Mouse (Mus musculus): ENCODE measurements around the gene Endod1. TPM values are rescaled to one million over a fixed set of nuclear protein-coding genes. Genes with fewer than 3 reads are reported as not detected.

The Endod1 gene
- polyA plus RNA-seq, 1 experiment from 2014 or later: 18.3 TPM

DNA sequence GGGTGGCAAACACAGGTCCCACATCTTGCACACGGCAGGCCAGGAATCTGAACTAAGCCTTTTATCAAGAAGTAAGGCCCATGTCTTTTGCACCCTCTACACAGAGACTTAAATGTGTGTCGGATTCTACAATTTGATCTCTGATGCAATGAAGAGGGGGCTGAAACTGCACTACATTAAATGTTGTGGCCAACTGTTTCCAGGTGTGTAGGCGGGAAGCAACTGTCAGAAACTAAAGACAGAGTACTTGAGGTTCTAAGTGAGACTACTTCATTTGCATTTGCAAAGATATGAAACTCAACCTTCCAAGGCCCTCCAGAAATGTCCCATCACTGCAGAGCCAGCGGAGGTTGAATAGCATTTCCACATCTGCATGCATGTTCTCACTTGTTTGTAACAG lies 5.2 kb downstream of the Endod1 start:
- Histone ChIP-seq H3K9me3 (replicated peaks; ENCODE audit: low read length) (no peaks in the 10 kb centered on the region), H3K27ac (no peak overlapping the region), H3K9ac (ENCODE audit: low read depth, low read length) (no peak overlapping the region), H3K27me3 (ENCODE audit: insufficient read depth, low read length) (no peaks in the 10 kb centered on the region), H3K4me1 (replicated peaks; ENCODE audit: insufficient read depth, low read length) (no peaks in the 10 kb centered on the region), H3K4me3 (replicated peaks; ENCODE audit: low read depth, low read length) (no peak overlapping the region), H3K4me2 (ENCODE audit: low read length) (no peak overlapping the region), H3K36me3 (ENCODE audit: insufficient read depth, low read length) (no peaks in the 10 kb centered on the region)
- no peak for TF ChIP-seq CTCF (IDR thresholded peaks at IDR 0.05; ENCODE audit: low read depth)
- WGBS: 95% methylated on average over 4 of the region's 4 CpGs
- ATAC-seq (replicated peaks; ENCODE audit: low FRiP score, low read depth) (no peak), DNase-seq (ENCODE audit: low spot score) (no peak)

DNA sequence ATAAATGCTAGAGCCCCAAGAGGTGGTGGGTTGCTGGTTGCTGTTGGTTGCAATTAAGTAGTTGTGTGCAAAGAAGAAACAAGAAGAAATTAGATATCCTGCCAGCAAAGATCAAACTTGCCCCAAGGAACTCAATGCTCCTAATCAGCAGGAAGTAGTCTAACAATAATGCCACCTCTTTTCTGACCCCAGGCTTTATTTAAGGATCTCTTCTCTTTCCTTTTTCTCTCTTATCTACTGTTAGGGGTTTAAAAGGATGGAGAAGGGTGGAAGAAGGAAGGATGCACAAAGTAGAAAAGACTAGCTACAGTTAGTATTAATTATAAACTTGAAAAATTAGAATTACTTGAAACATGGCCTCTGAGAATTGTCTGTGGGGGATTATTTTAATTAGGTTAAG lies 8.9 kb downstream of the Endod1 start:
- DNase-seq (ENCODE audit: low spot score): no peak
- H3K36me3 ChIP-seq (ENCODE audit: insufficient read depth, low read length): no peaks in the 10 kb centered on the region
- H3K4me1 ChIP-seq (replicated peaks; ENCODE audit: insufficient read depth, low read length): no peaks in the 10 kb centered on the region
- no peaks in the 10 kb centered on the region for H3K27me3 ChIP-seq (ENCODE audit: insufficient read depth, low read length)
- no peak for TF ChIP-seq CTCF (IDR thresholded peaks at IDR 0.05; ENCODE audit: low read depth)
- no peak overlapping the region for H3K4me3 ChIP-seq (replicated peaks; ENCODE audit: low read depth, low read length)
- no peak overlapping the region for H3K9ac ChIP-seq (ENCODE audit: low read depth, low read length)
- no peak for ATAC-seq (replicated peaks; ENCODE audit: low FRiP score, low read depth)
- H3K4me2 ChIP-seq (ENCODE audit: low read length): no peak overlapping the region
- H3K9me3 ChIP-seq (replicated peaks; ENCODE audit: low read length): no peaks in the 10 kb centered on the region
- no peak overlapping the region for H3K27ac ChIP-seq

DNA sequence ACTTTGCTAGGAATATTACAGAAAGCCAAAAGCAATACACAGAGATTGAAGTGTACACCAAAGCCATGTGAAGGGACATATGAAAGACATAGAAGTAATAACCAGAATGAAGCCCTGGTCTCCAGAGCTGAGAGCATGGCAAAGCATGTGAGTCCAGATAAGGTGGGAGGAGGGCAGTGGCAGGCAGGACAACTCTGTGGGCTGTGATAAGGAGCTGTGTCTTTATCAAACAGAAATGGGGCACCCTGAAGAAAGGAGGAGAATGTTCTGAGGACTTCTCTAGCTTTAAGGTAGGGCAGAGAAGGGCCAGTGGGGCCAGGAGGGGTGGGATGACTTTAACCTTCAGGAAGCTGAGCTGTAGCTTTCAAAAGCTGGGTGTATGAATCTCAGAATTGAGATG lies 12.0 kb downstream of the Endod1 start:
- no peak overlapping the region for H3K9ac ChIP-seq (ENCODE audit: low read depth, low read length)
- no peaks in the 10 kb centered on the region for H3K36me3 ChIP-seq (ENCODE audit: insufficient read depth, low read length)
- DNase-seq (ENCODE audit: low spot score) (no peak), ATAC-seq (replicated peaks; ENCODE audit: low FRiP score, low read depth) (no peak)
- H3K27ac ChIP-seq: no peak overlapping the region
- H3K27me3 ChIP-seq (ENCODE audit: insufficient read depth, low read length): no peaks in the 10 kb centered on the region
- H3K4me1 ChIP-seq (replicated peaks; ENCODE audit: insufficient read depth, low read length): no peaks in the 10 kb centered on the region
- TF ChIP-seq CTCF (IDR thresholded peaks at IDR 0.05; ENCODE audit: low read depth): no peak
- H3K4me3 ChIP-seq (replicated peaks; ENCODE audit: low read depth, low read length): no peak overlapping the region
- no peak overlapping the region for H3K4me2 ChIP-seq (ENCODE audit: low read length)
- no peaks in the 10 kb centered on the region for H3K9me3 ChIP-seq (replicated peaks; ENCODE audit: low read length)

DNA sequence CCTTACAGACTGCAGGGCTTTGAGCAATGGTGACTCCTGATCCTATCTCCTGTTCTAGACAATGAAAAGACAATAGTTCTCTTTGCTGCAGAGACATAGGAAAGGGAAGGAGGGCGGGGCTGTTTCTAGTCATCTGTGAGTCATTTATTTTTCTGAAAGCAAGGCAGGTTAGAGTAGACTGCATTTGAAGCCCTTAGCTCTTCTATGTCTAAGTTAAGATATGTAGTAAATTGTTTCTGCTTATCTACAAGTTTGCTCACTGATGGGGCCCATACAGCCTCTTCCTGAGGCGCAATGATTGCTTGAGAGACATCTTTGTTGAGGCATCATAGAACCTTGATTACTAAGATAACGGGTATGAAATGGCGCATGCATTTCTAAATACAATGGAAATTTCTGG lies 13.5 kb downstream of the Endod1 start:
- Histone ChIP-seq H3K4me1 (replicated peaks; ENCODE audit: insufficient read depth, low read length) (no peaks in the 10 kb centered on the region), H3K36me3 (ENCODE audit: insufficient read depth, low read length) (no peaks in the 10 kb centered on the region), H3K9me3 (replicated peaks; ENCODE audit: low read length) (no peaks in the 10 kb centered on the region), H3K4me2 (ENCODE audit: low read length) (no peak overlapping the region), H3K4me3 (replicated peaks; ENCODE audit: low read depth, low read length) (no peak overlapping the region), H3K27me3 (ENCODE audit: insufficient read depth, low read length) (no peaks in the 10 kb centered on the region), H3K27ac (no peak overlapping the region), H3K9ac (ENCODE audit: low read depth, low read length) (no peak overlapping the region)
- WGBS: 93% methylated on average over 4 of the region's 4 CpGs
- DNase-seq (ENCODE audit: low spot score) (no peak), ATAC-seq (replicated peaks; ENCODE audit: low FRiP score, low read depth) (no peak)
- TF ChIP-seq CTCF (IDR thresholded peaks at IDR 0.05; ENCODE audit: low read depth): no peak

DNA sequence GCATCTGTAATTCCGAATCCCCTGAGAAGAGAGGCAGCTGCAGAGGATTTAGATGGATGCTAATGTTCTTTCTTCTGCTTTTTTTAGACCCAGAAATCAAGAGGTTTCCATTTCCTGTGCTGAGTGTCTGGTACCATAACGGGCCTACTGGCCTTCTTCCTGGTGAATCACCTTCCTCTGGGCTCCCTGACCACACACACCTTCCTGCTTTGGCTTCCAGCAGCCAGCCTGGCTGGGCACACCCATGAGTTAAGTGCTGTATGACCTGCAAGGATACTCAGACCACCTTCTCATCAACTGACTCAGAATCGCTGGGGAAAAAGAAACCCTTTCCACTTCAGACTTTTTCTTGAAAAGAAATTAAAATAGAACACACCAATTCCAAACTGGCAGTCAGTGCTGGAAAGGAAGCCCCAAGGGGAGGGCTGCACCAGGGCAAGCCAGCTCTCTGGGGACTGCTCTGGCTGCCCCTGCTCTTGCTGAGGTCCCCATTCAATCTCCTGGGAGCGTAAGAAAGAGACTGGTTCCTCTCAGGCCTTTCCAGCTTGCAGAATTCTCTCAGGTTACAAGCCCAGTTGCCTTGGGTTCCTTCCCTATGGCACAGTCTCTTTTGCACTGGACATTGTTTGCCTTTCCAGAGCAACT lies 15.7 kb downstream of the Endod1 start:
- H3K4me3 ChIP-seq (replicated peaks; ENCODE audit: low read depth, low read length): no peak overlapping the region
- DNase-seq (ENCODE audit: low spot score) (no peak), ATAC-seq (replicated peaks; ENCODE audit: low FRiP score, low read depth) (no peak)
- H3K4me2 ChIP-seq (ENCODE audit: low read length): no peak overlapping the region
- H3K9ac ChIP-seq (ENCODE audit: low read depth, low read length): no peak overlapping the region
- H3K36me3 ChIP-seq (ENCODE audit: insufficient read depth, low read length): no peaks in the 10 kb centered on the region
- no peak for TF ChIP-seq CTCF (IDR thresholded peaks at IDR 0.05; ENCODE audit: low read depth)
- no peaks in the 10 kb centered on the region for H3K9me3 ChIP-seq (replicated peaks; ENCODE audit: low read length)
- no peaks in the 10 kb centered on the region for H3K4me1 ChIP-seq (replicated peaks; ENCODE audit: insufficient read depth, low read length)
- H3K27me3 ChIP-seq (ENCODE audit: insufficient read depth, low read length): no peaks in the 10 kb centered on the region
- H3K27ac ChIP-seq: peak overlapping the region; percentile 38
- WGBS: 61% methylated on average over 4 of the region's 4 CpGs

DNA sequence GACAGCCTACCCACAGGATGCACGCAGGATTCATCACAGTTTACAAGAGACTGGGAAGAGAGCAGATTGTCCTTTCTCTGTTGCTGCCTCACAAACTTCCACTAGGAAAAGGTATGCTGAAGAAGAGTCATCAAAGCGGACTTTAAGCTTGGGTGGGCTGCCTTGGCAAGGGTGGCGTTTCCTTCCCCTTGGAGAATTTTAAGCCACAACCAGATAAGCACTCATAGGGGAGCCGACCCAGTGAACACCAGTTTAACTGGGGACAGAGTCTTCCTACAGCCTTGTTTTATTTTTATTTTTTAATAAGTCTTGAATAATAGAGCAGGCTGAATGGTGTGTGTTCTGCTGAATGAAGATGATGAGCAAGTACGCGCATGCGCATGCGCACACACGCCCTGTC lies 16.6 kb downstream of the Endod1 start:
- no peak overlapping the region for H3K9ac ChIP-seq (ENCODE audit: low read depth, low read length)
- H3K27ac ChIP-seq: no peak overlapping the region
- H3K4me2 ChIP-seq (ENCODE audit: low read length): no peak overlapping the region
- DNase-seq (ENCODE audit: low spot score): no peak
- no peaks in the 10 kb centered on the region for H3K27me3 ChIP-seq (ENCODE audit: insufficient read depth, low read length)
- H3K9me3 ChIP-seq (replicated peaks; ENCODE audit: low read length): no peaks in the 10 kb centered on the region
- 94% methylated on average over 9 of the region's 9 CpGs for WGBS
- H3K4me3 ChIP-seq (replicated peaks; ENCODE audit: low read depth, low read length): no peak overlapping the region
- no peak for ATAC-seq (replicated peaks; ENCODE audit: low FRiP score, low read depth)
- no peaks in the 10 kb centered on the region for H3K36me3 ChIP-seq (ENCODE audit: insufficient read depth, low read length)
- H3K4me1 ChIP-seq (replicated peaks; ENCODE audit: insufficient read depth, low read length): no peaks in the 10 kb centered on the region
- TF ChIP-seq CTCF (IDR thresholded peaks at IDR 0.05; ENCODE audit: low read depth): no peak

DNA sequence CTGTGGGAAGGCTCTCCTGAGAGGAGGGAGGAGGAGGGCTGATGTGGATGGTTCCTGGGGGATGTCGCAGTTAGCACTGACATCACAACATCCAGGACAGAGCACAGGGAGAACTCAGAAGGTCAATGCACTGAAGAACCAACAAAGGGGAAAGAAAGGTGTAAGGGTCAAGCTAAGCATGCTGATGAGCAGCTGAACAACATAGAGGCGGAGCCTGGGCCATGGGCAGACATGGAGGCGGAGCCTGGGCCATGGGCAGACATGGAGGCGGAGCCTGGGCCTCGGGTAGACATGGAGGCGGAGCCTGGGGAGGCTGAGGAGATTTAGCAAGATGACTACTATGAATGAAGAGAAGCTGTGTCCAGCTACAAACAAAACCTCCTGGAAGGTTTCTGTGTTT lies 17.8 kb downstream of the Endod1 start:
- H3K4me2 ChIP-seq (ENCODE audit: low read length): no peak overlapping the region
- no peak overlapping the region for H3K9ac ChIP-seq (ENCODE audit: low read depth, low read length)
- no peaks in the 10 kb centered on the region for H3K27me3 ChIP-seq (ENCODE audit: insufficient read depth, low read length)
- H3K4me3 ChIP-seq (replicated peaks; ENCODE audit: low read depth, low read length): no peak overlapping the region
- 86% methylated on average over 6 of the region's 6 CpGs for WGBS
- ATAC-seq (replicated peaks; ENCODE audit: low FRiP score, low read depth) (peak; percentile 86), DNase-seq (ENCODE audit: low spot score) (no peak)
- no peak overlapping the region for H3K27ac ChIP-seq
- H3K4me1 ChIP-seq (replicated peaks; ENCODE audit: insufficient read depth, low read length): no peaks in the 10 kb centered on the region
- H3K36me3 ChIP-seq (ENCODE audit: insufficient read depth, low read length): no peaks in the 10 kb centered on the region
- no peaks in the 10 kb centered on the region for H3K9me3 ChIP-seq (replicated peaks; ENCODE audit: low read length)
- no peak for TF ChIP-seq CTCF (IDR thresholded peaks at IDR 0.05; ENCODE audit: low read depth)

All from kidney, postnatal 0 days (tissue).